Mouse (Mus musculus) forebrain, postnatal 0 days (tissue): ENCODE measurements around the gene Tgfa. TPM values are rescaled to one million over a fixed set of nuclear protein-coding genes. Genes with fewer than 3 reads are reported as not detected.

Experiments
- ATAC-seq: fragments of 200-750 bp; cut with Nextera tagmentation; 2 replicates; pipeline ENCODE4 v1.8.0; 2017; ENCODE audit warnings: mild to moderate bottlenecking, moderate library complexity
- DNase-seq: peaks from one replicate; pipeline ENCODE4 v3.0.0-alpha.2; 2015
- H3K27ac ChIP-seq: fragments of 300-500 bp; sonication (generic); 2 replicates; pipeline ENCODE4 v1.5.1; 2014; ENCODE audit warnings: low read depth, mild to moderate bottlenecking, antibody characterized with exemption, low read length, moderate library complexity, mixed read lengths
- H3K27me3 ChIP-seq: fragments of 300-500 bp; sonication (generic); 2 replicates; pipeline ENCODE4 v1.6.1; 2014; ENCODE audit warnings: mild to moderate bottlenecking, low read length, mixed read lengths; ENCODE audit not compliant: insufficient read depth
- H3K36me3 ChIP-seq: fragments of 300-500 bp; sonication (generic); 2 replicates; pipeline ENCODE4 v1.6.1; 2014; ENCODE audit warnings: mild to moderate bottlenecking, moderate library complexity; ENCODE audit not compliant: insufficient read depth
- H3K4me1 ChIP-seq: fragments of 300-500 bp; sonication (generic); 2 replicates; pipeline ENCODE4 v1.6.1; 2014; ENCODE audit warnings: antibody characterized with exemption; ENCODE audit not compliant: insufficient read depth
- H3K4me2 ChIP-seq: fragments of 300-500 bp; sonication (generic); 2 replicates; pipeline ENCODE4 v1.6.1; 2014; ENCODE audit warnings: low read depth, mild to moderate bottlenecking, moderate library complexity
- H3K4me3 ChIP-seq: fragments of 300-500 bp; sonication (generic); 2 replicates; pipeline ENCODE4 v1.5.1; 2014; ENCODE audit warnings: low read depth, low read length, mixed read lengths
- H3K9ac ChIP-seq: fragments of 300-500 bp; sonication (generic); 2 replicates; pipeline ENCODE4 v1.6.1; 2014; ENCODE audit warnings: mild to moderate bottlenecking
- H3K9me3 ChIP-seq: fragments of 300-500 bp; sonication (generic); 2 replicates; pipeline ENCODE4 v1.6.1; 2016; ENCODE audit warnings: low read length
- CTCF ChIP-seq: sonication (generic); IDR thresholded peaks from 2 replicates; pipeline ENCODE4 v1.5.1; 2016; ENCODE audit warnings: antibody characterized with exemption, control low read depth, low read depth
- WGBS: fragments of 180-500 bp; shearing (Covaris S2); extraction: QIAGEN DNeasy Blood & Tissue Kit; methylation state at CpG from one replicate; pipeline ENCODE4 v1.1.7; 2014; 5-methylcytosine and 5-hydroxymethylcytosine counted together
- polyA plus RNA-seq: library from polyadenylated mRNA; unstranded; fragments of >200 nt; fragmentation: Nextera tagmentation; extraction: Ambion mirVana; gene quantifications from 2 replicates; pipeline ENCODE4 v1.2.1, GENCODE M21; 2015
- total RNA-seq: library from RNA; depleted of rRNA; stranded (reverse); fragments of >200 nt; gene quantifications from 2 replicates; pipeline ENCODE4 v1.2.3, GENCODE M21; 2014

Tgfa gene
- total and polyA plus RNA-seq, 2 experiments from 2014 or later = 29.9 to 49.5 TPM

- Histone ChIP-seq H3K27ac (no peak overlapping the region), H3K4me1 (no peaks in the 10 kb centered on the region), H3K9ac (no peak overlapping the region), H3K36me3 (no peaks in the 10 kb centered on the region), H3K4me3 (no peak overlapping the region), H3K4me2 (no peak overlapping the region), H3K9me3 (no peaks in the 10 kb centered on the region), H3K27me3 (no peaks in the 10 kb centered on the region)
- WGBS = 76% methylated on average over 5 of the region's 5 CpGs
- ATAC-seq (no peak), DNase-seq (no peak)
- no peak for TF ChIP-seq CTCF
Observed at GRCm38 (mm10) chr6:86176236-86176635, 18.8 kb upstream of the Tgfa start.

GRCm38 (mm10) chr6:86176721-86177120 is 18.3 kb upstream of the Tgfa start:
- no peak overlapping the region for H3K4me2 ChIP-seq
- no peak overlapping the region for H3K4me3 ChIP-seq
- H3K9ac ChIP-seq = no peak overlapping the region
- H3K27ac ChIP-seq = no peak overlapping the region
- no peaks in the 10 kb centered on the region for H3K27me3 ChIP-seq
- 81% methylated on average over 6 of the region's 6 CpGs for WGBS
- TF ChIP-seq CTCF = no peak
- H3K9me3 ChIP-seq = no peaks in the 10 kb centered on the region
- DNase-seq (no peak), ATAC-seq (no peak)
- H3K4me1 ChIP-seq = no peaks in the 10 kb centered on the region
- no peaks in the 10 kb centered on the region for H3K36me3 ChIP-seq

GRCm38 (mm10) chr6:86177331-86177982 is 17.6 kb upstream of the Tgfa start:
- Histone ChIP-seq H3K4me1 (no peaks in the 10 kb centered on the region), H3K9ac (no peak overlapping the region), H3K27me3 (no peaks in the 10 kb centered on the region), H3K4me3 (no peak overlapping the region), H3K9me3 (no peaks in the 10 kb centered on the region), H3K36me3 (no peaks in the 10 kb centered on the region), H3K27ac (no peak overlapping the region), H3K4me2 (no peak overlapping the region)
- no peak for DNase-seq
- ATAC-seq = no peak
- TF ChIP-seq CTCF = no peak
- 95% methylated on average over 9 of the region's 9 CpGs for WGBS

- no peak for TF ChIP-seq CTCF
- 55% methylated on average over 2 of the region's 2 CpGs for WGBS
- H3K9me3 ChIP-seq = no peaks in the 10 kb centered on the region
- H3K27ac ChIP-seq = no peak overlapping the region
- H3K27me3 ChIP-seq = no peaks in the 10 kb centered on the region
- no peak overlapping the region for H3K9ac ChIP-seq
- no peak overlapping the region for H3K4me3 ChIP-seq
- H3K36me3 ChIP-seq = no peaks in the 10 kb centered on the region
- no peaks in the 10 kb centered on the region for H3K4me1 ChIP-seq
- no peak for DNase-seq
- H3K4me2 ChIP-seq = no peak overlapping the region
- ATAC-seq = no peak
Observed at GRCm38 (mm10) chr6:86180617-86181016, 14.4 kb upstream of the Tgfa start.

GRCm38 (mm10) chr6:86182016-86182415 is 13.0 kb upstream of the Tgfa start:
- no peak overlapping the region for H3K4me2 ChIP-seq
- no peak overlapping the region for H3K4me3 ChIP-seq
- no peaks in the 10 kb centered on the region for H3K9me3 ChIP-seq
- WGBS = 68% methylated on average over 9 of the region's 9 CpGs
- DNase-seq (no peak), ATAC-seq (no peak)
- H3K9ac ChIP-seq = no peak overlapping the region
- TF ChIP-seq CTCF = no peak
- no peak overlapping the region for H3K27ac ChIP-seq
- H3K36me3 ChIP-seq = no peaks in the 10 kb centered on the region
- no peaks in the 10 kb centered on the region for H3K27me3 ChIP-seq
- no peaks in the 10 kb centered on the region for H3K4me1 ChIP-seq

- Histone ChIP-seq H3K9ac (no peak overlapping the region), H3K9me3 (no peaks in the 10 kb centered on the region), H3K27ac (no peak overlapping the region), H3K4me1 (no peaks in the 10 kb centered on the region), H3K4me2 (no peak overlapping the region), H3K4me3 (no peak overlapping the region), H3K36me3 (no peaks in the 10 kb centered on the region), H3K27me3 (no peaks in the 10 kb centered on the region)
- DNase-seq (no peak), ATAC-seq (no peak)
- 92% methylated on average over 5 of the region's 5 CpGs for WGBS
- no peak for TF ChIP-seq CTCF
Observed at GRCm38 (mm10) chr6:86182626-86183025, 12.4 kb upstream of the Tgfa start.

- WGBS = 51% methylated on average over 14 of the region's 14 CpGs
- H3K9ac ChIP-seq = no peak overlapping the region
- H3K4me2 ChIP-seq = no peak overlapping the region
- H3K9me3 ChIP-seq = no peaks in the 10 kb centered on the region
- H3K27me3 ChIP-seq = no peaks in the 10 kb centered on the region
- H3K27ac ChIP-seq = no peak overlapping the region
- TF ChIP-seq CTCF = no peak
- no peak overlapping the region for H3K4me3 ChIP-seq
- no peaks in the 10 kb centered on the region for H3K36me3 ChIP-seq
- ATAC-seq (peak; percentile 59), DNase-seq (no peak)
- H3K4me1 ChIP-seq = no peaks in the 10 kb centered on the region
Observed at GRCm38 (mm10) chr6:86186106-86186955, 8.7 kb upstream of the Tgfa start.
